Mouse (Mus musculus) cortical plate, adult 2 months (tissue): ENCODE measurements around the gene Ubtf.

Experiments used
- CTCF ChIP-seq: fragments of 200-500 bp; IDR thresholded peaks from 2 replicates; pipeline ENCODE4 v1.5.1; 2011; ENCODE audit warnings: mild to moderate bottlenecking, control low read depth, low read length; ENCODE audit not compliant: insufficient read depth; ENCODE audit errors: extremely low read depth
- POLR2A ChIP-seq: fragments of 200-500 bp; IDR thresholded peaks from 2 replicates; pipeline ENCODE4 v1.6.1; 2011; ENCODE audit warnings: mild to moderate bottlenecking, low read length, control low read depth; ENCODE audit not compliant: insufficient read depth; ENCODE audit errors: extremely low read depth

DNA sequence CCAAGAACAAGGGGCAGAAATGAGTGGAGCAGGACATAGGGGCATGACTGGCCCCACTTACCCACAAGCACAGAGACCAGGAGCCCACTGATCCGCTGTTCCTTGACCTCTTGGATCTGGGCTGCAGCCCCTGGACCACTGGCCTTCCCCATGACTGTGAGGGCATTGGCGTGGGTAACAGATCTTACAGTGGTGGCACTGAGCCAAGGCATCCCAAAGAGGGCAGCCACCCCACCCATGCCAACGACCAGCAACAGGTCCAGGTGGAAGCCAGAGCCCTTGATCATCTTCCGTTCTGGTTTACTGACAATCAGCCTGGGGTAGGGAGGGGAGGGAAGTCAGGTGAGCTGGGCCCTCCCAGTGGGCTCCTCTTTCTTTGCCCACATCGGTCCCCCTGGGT, 32.8 kb upstream of the Ubtf start:
- no peak for TF ChIP-seq CTCF
- no peak for TF ChIP-seq POLR2A
